Mouse (Mus musculus) midbrain, embryonic 14.5 days (tissue): ENCODE results near the gene Ccer1. TPM values are rescaled to one million over a fixed set of nuclear protein-coding genes. Genes with fewer than 3 reads are reported as not detected.

Experiments
- ATAC-seq: fragments of 200-750 bp; cut with Nextera tagmentation; 2 replicates; pipeline ENCODE4 v1.8.0; 2017; ENCODE audit warnings: moderate number of reproducible peaks, moderate library complexity; ENCODE audit not compliant: low FRiP score, low TSS enrichment
- DNase-seq: peaks from one replicate; pipeline ENCODE4 v3.0.0-alpha.2; 2015
- H3K27ac ChIP-seq: fragments of 300-500 bp; sonication (generic); replicated peaks from 2 replicates; pipeline ENCODE4 v1.5.1; 2014; ENCODE audit warnings: mild to moderate bottlenecking, low read depth, low read length, moderate library complexity
- H3K27me3 ChIP-seq: fragments of 300-500 bp; sonication (generic); 2 replicates; pipeline ENCODE4 v1.6.1; 2014; ENCODE audit warnings: low read length, control low read depth, mixed read lengths; ENCODE audit not compliant: control insufficient read depth, insufficient read depth
- H3K36me3 ChIP-seq: fragments of 300-500 bp; sonication (generic); 2 replicates; pipeline ENCODE4 v1.6.1; 2014; ENCODE audit warnings: low read length, control low read depth; ENCODE audit not compliant: control insufficient read depth, insufficient read depth
- H3K4me1 ChIP-seq: fragments of 300-500 bp; sonication (generic); 2 replicates; pipeline ENCODE4 v1.6.1; 2014; ENCODE audit warnings: mild to moderate bottlenecking, antibody characterized with exemption, low read length, control low read depth; ENCODE audit not compliant: control insufficient read depth, insufficient read depth
- H3K4me2 ChIP-seq: fragments of 300-500 bp; sonication (generic); 2 replicates; pipeline ENCODE4 v1.6.1; 2014; ENCODE audit warnings: mild to moderate bottlenecking, low read length, moderate library complexity
- H3K4me3 ChIP-seq: fragments of 300-500 bp; sonication (generic); replicated peaks from 2 replicates; pipeline ENCODE4 v1.5.1; 2014; ENCODE audit warnings: low read depth, low read length
- H3K9ac ChIP-seq: fragments of 300-500 bp; sonication (generic); replicated peaks from 2 replicates; pipeline ENCODE4 v1.6.1; 2014; ENCODE audit warnings: mild to moderate bottlenecking, low read length, moderate library complexity
- H3K9me3 ChIP-seq: fragments of 300-500 bp; sonication (generic); 2 replicates; pipeline ENCODE4 v1.6.1; 2016; ENCODE audit warnings: low read length, control low read depth, mixed read lengths; ENCODE audit not compliant: control insufficient read depth
- WGBS: fragments of 180-500 bp; shearing (Covaris S2); extraction: QIAGEN DNeasy Blood & Tissue Kit; methylation state at CpG from one replicate; pipeline ENCODE4 v1.1.7; 2014; 5-methylcytosine and 5-hydroxymethylcytosine counted together
- polyA plus RNA-seq: library from polyadenylated mRNA; unstranded; fragments of >200 nt; fragmentation: Nextera tagmentation; extraction: Ambion mirVana; gene quantifications from 2 replicates; pipeline ENCODE4 v1.2.1, GENCODE M21; 2014

The Ccer1 gene
- polyA plus RNA-seq, 1 experiment from 2014 or later: not detected

DNA sequence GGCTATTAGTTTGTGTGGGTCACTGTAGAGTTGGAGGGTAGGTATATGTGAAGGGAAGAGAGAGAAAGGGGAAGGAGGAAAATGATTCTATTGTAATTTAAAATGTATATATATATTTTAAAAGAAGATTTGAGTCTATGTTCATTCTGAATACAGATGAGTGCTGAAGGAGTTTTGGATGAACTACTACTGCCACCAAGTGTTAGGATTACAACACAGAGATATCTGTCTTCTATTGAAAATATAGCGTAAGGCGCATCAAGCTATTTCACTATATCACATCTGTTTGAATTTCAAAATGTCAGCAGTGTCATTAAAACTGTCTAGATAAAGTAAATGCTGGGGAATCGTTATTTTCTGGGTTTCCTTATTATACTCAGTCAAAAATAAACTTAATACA is 3.4 kb upstream of the Ccer1 start:
- Histone ChIP-seq H3K4me2 (no peak overlapping the region), H3K27ac (no peak overlapping the region), H3K4me3 (no peak overlapping the region), H3K4me1 (no peaks in the 10 kb centered on the region), H3K27me3 (no peaks in the 10 kb centered on the region), H3K36me3 (no peaks in the 10 kb centered on the region), H3K9ac (no peak overlapping the region), H3K9me3 (no peaks in the 10 kb centered on the region)
- DNase-seq: peak; percentile 76
- WGBS: 84% methylated on average over 3 of the region's 3 CpGs
- no peak for ATAC-seq

DNA sequence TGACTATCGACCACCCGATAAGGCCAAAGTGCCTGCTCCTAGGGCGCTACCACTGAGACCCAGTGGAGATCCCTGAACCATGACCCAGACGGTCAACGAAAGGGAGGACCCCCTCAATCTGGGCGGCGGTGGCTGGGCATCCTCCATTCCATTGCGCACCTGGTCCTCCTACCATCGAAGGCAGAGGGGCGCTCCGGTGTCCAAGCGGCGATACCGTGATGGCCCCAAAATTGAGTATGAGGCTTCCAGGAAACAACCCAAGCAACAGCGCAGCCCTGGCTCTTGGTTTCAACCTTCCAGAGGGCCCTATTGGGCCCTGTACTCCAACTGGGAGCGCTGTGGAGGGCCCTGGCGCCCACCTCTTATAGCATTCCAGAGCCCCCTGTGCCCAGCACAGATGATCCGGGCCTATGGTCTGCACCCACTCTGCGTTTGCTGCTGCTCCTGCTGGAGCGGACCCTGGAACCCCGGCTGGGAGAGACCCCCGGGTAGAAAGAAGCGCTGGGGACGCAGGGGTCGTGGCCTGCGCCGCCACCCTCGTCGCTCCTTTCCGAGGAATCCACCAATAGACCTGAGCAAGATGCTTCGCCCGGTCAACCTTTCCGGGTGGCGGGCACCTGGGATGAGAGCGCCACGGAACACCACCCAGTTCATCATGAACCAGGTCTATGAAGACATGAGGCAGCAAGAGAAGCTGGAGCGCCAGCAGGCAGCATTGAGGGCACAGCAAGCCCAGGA is 708 bp downstream of the Ccer1 start:
- Histone ChIP-seq H3K9ac (no peak overlapping the region), H3K36me3 (no peaks in the 10 kb centered on the region), H3K4me2 (no peak overlapping the region), H3K27ac (no peak overlapping the region), H3K4me1 (no peaks in the 10 kb centered on the region), H3K4me3 (no peak overlapping the region), H3K27me3 (no peaks in the 10 kb centered on the region), H3K9me3 (no peaks in the 10 kb centered on the region)
- ATAC-seq (no peak), DNase-seq (no peak)
- 95% methylated on average over 37 of the region's 37 CpGs for WGBS

DNA sequence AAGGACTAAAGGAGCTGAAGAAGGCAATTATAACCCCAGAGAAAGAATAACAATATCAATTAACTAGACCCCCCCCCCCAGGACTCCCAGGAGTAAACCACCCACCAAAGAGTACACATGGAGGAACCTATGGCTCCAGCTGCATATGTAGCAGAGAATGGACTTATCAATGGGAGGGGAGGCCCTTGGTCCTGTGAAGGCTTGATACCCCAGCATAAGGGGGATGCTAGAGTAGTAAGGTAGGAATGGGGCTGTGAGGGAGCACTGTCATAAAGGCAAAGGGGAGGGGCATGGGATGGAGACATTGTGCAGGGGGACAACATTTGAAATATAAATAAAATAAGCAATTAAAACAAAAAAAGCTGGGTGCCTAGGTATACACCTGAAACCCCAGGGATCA is 9.5 kb downstream of the Ccer1 start:
- ATAC-seq: no peak
- no peak overlapping the region for H3K4me2 ChIP-seq
- no peak overlapping the region for H3K27ac ChIP-seq
- H3K36me3 ChIP-seq: no peaks in the 10 kb centered on the region
- no peaks in the 10 kb centered on the region for H3K27me3 ChIP-seq
- H3K4me3 ChIP-seq: no peak overlapping the region
- H3K9me3 ChIP-seq: no peaks in the 10 kb centered on the region
- no peak overlapping the region for H3K9ac ChIP-seq
- DNase-seq: no peak
- no peaks in the 10 kb centered on the region for H3K4me1 ChIP-seq

DNA sequence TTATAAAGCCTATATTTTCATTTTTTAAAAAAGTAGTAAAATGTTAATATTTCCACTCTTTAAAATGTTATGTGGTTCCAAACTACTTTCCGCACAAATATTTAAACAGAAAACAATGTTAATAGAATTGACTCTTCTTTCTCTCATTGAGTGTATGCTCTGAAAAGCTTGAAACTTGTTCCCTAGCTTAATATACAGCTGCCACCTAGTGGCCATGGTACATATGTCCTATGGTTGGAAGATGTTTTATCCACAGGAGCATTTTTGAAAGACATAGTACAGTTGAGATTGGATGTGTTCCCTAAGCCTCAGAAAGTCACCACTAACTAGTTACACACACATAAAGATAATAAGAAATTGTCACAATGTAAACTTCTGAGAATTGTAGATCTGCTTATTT is 11.7 kb downstream of the Ccer1 start:
- no peaks in the 10 kb centered on the region for H3K36me3 ChIP-seq
- no peak overlapping the region for H3K4me2 ChIP-seq
- ATAC-seq (no peak), DNase-seq (peak; percentile 89)
- H3K4me1 ChIP-seq: no peaks in the 10 kb centered on the region
- WGBS: 49% methylated on average over 1 of the region's 1 CpGs
- H3K4me3 ChIP-seq: no peak overlapping the region
- no peak overlapping the region for H3K9ac ChIP-seq
- no peak overlapping the region for H3K27ac ChIP-seq
- H3K27me3 ChIP-seq: no peaks in the 10 kb centered on the region
- H3K9me3 ChIP-seq: no peaks in the 10 kb centered on the region

DNA sequence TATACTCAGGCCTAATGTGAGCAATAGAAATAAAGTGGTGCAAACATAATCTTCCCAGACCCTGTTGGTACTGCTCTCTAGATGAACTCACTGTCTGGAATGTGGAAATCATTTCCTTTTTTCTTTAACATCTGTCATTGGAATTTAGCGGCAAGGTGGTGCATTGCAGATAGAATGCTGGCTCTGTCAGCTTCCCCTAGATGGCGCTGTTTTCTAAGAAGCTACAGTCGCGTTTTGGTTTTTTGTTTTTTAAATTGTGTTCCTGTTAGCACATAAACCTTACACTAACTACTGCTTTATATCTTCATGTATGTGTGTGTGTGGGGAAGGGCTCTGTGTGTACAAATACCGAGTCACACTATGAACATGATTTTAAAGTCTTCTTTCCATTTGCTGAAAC is 19.8 kb downstream of the Ccer1 start:
- no peak overlapping the region for H3K9ac ChIP-seq
- no peak overlapping the region for H3K4me2 ChIP-seq
- 5% methylated on average over 5 of the region's 5 CpGs for WGBS
- H3K27me3 ChIP-seq: no peaks in the 10 kb centered on the region
- no peak overlapping the region for H3K27ac ChIP-seq
- no peaks in the 10 kb centered on the region for H3K4me1 ChIP-seq
- no peaks in the 10 kb centered on the region for H3K9me3 ChIP-seq
- DNase-seq (peak; percentile 92), ATAC-seq (no peak; the same call in 1 of the 2 replicates)
- H3K4me3 ChIP-seq: no peak overlapping the region
- H3K36me3 ChIP-seq: no peaks in the 10 kb centered on the region

DNA sequence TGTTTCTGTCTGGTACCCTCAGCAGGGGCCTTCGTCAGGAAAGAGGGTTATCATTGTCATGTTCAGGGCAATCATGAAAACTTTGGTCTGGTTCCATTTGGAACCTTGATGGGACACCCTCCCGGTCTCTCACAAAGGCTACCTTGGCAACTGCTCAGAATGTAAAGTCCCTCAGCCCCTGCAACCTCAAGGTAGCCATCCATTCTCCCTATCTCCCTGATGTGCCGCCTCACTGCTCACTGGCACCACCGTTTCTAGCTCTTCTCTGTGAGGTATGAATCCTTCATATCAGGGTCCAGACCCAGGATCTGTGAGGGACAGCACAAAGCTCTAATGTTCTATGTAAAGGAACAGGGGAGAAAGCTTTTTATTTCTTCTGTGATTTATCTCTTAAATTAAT is 21.7 kb downstream of the Ccer1 start:
- Histone ChIP-seq H3K4me1 (no peaks in the 10 kb centered on the region), H3K9me3 (no peaks in the 10 kb centered on the region), H3K4me3 (no peak overlapping the region), H3K9ac (no peak overlapping the region), H3K4me2 (no peak overlapping the region), H3K27ac (no peak overlapping the region), H3K27me3 (no peaks in the 10 kb centered on the region), H3K36me3 (no peaks in the 10 kb centered on the region)
- DNase-seq: no peak
- WGBS: 61% methylated on average over 4 of the region's 4 CpGs
- no peak for ATAC-seq

DNA sequence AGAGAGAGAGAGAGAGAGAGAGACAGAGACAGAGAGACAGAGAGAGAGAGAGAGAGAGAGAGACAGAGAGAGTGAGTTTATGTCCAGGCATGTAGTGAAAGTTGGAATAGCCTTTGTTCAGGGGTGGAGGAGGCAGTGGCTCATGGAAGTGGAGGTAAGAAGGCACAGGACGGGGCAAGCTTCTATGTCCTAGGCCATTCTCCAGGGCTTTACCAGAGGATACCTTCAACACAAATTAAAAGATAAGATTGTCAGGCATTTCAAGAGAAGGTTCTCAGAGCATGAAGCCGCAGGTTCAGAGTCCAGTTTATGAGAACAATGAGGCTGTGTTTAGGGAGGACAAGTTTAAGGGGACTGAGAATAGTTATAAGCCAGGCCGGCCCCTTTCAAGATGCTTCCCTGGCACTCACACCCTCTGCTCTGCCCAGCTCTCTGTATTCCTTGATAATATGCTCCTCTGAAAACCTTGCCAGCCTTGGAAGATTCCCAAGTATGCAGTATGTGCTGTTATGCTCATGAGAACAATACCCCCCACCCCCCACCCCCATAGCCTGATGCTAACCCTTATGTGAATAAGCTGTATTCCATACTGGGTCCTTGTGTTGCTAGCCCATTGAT is 22.5 kb downstream of the Ccer1 start:
- H3K27me3 ChIP-seq: no peaks in the 10 kb centered on the region
- no peaks in the 10 kb centered on the region for H3K4me1 ChIP-seq
- H3K9ac ChIP-seq: no peak overlapping the region
- no peaks in the 10 kb centered on the region for H3K36me3 ChIP-seq
- H3K27ac ChIP-seq: no peak overlapping the region
- H3K9me3 ChIP-seq: no peaks in the 10 kb centered on the region
- DNase-seq: no peak
- WGBS: 79% methylated on average over 3 of the region's 3 CpGs
- no peak overlapping the region for H3K4me3 ChIP-seq
- no peak; the same call in 1 of the 2 replicates for ATAC-seq
- H3K4me2 ChIP-seq: no peak overlapping the region

DNA sequence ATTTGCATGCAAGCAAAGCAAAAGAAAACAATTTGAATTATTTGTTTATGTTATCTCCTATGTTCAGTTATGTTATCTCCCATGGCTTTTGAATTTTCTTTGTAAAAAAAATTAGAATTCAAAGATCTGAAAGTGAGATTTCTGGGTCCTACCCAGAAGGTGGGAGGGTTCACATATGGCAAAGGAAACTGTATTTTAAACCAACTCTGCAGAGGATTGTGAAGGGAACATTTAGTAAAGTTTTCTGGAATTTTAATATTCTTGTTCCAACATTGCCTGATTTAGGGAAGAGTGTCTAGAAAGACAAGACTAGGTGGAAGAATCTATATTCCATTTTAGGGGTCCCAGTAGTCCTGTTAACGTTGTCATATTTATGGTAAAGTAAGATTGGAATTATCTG is 24.4 kb downstream of the Ccer1 start:
- DNase-seq: no peak
- no peaks in the 10 kb centered on the region for H3K27me3 ChIP-seq
- no peak for ATAC-seq
- no peak overlapping the region for H3K9ac ChIP-seq
- no peak overlapping the region for H3K4me2 ChIP-seq
- H3K9me3 ChIP-seq: no peaks in the 10 kb centered on the region
- H3K4me3 ChIP-seq: no peak overlapping the region
- 82% methylated on average over 1 of the region's 1 CpGs for WGBS
- no peaks in the 10 kb centered on the region for H3K4me1 ChIP-seq
- no peak overlapping the region for H3K27ac ChIP-seq
- H3K36me3 ChIP-seq: no peaks in the 10 kb centered on the region

DNA sequence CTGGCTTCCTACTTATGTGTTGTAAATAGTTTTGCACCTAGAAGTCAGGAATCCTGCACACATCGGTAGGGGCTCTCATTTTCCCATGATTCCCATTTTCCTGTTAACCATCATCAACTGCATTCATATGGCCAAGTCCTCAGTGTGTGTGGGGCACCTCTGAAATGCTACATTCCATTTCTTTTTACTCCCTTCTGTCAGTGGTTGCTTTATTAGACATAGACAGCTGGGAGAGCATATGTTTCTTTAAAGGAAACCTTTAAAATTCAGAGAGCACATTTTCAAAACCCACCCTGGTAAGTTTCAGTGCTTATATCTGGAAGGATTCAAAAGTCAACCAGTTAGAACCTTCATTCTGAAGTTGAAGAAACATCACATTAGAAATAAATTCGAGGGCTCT is 25.2 kb downstream of the Ccer1 start:
- no peak for DNase-seq
- Histone ChIP-seq H3K27me3 (no peaks in the 10 kb centered on the region), H3K9me3 (no peaks in the 10 kb centered on the region), H3K9ac (no peak overlapping the region), H3K4me1 (no peaks in the 10 kb centered on the region), H3K36me3 (no peaks in the 10 kb centered on the region), H3K4me2 (no peak overlapping the region), H3K27ac (no peak overlapping the region), H3K4me3 (no peak overlapping the region)
- WGBS: 80% methylated on average over 2 of the region's 2 CpGs
- no peak for ATAC-seq
